Mouse (Mus musculus): Measurements from ENCODE around the gene Kcna5.

GRCm38 (mm10) chr6:126558276-126558675 is 23.1 kb upstream of the Kcna5 start:
- no peak for TF ChIP-seq TCF12 (IDR thresholded peaks at IDR 0.05; ENCODE audit: low read depth, low read length)
- TF ChIP-seq CTCF (conservative IDR thresholded peaks at IDR 0.05 in 1 of 2, IDR thresholded peaks at IDR 0.05 in 1 of 2; ENCODE audit: low read depth in 2 of 2, low read length in 2 of 2), result no peak
- no peak for TF ChIP-seq EP300 (IDR thresholded peaks at IDR 0.05; ENCODE audit: low read length)
- no peak for TF ChIP-seq RAD21 (IDR thresholded peaks at IDR 0.05; ENCODE audit: low read depth, low read length)
- no peak for TF ChIP-seq JUN (IDR thresholded peaks at IDR 0.05; ENCODE audit: insufficient read depth, low read depth, low read length)
- no peak for TF ChIP-seq MXI1 (IDR thresholded peaks at IDR 0.05; ENCODE audit: low read depth, low read length)
- no peak for TF ChIP-seq POLR2AphosphoS2 (IDR thresholded peaks at IDR 0.05; ENCODE audit: low read depth, low read length)
- no peak for TF ChIP-seq POLR2A (IDR thresholded peaks at IDR 0.05; ENCODE audit: low read depth, low read length)
- no peak for TF ChIP-seq ZC3H11A (IDR thresholded peaks at IDR 0.05; ENCODE audit: low read depth, low read length)
- TF ChIP-seq JUND (conservative IDR thresholded peaks at IDR 0.05; ENCODE audit: low read depth, low read length), result no peak
- no peak for TF ChIP-seq USF1 (IDR thresholded peaks at IDR 0.05; ENCODE audit: low read depth, low read length)
- no peak for TF ChIP-seq ZNF384 (IDR thresholded peaks at IDR 0.05; ENCODE audit: low read depth, low read length)
- TF ChIP-seq CHD1 (IDR thresholded peaks at IDR 0.05; ENCODE audit: low read depth, low read length), result no peak
- TF ChIP-seq MYC (IDR thresholded peaks at IDR 0.05; ENCODE audit: low read depth, low read length), result no peak

All from CH12.LX (cell line).